Mouse (Mus musculus) neural tube, embryonic 11.5 days (tissue): ENCODE results near the gene Slc31a2. TPM values are rescaled to one million over a fixed set of nuclear protein-coding genes. Genes with fewer than 3 reads are reported as not detected.

Experiments used
- ATAC-seq: fragments of 200-750 bp; cut with Nextera tagmentation; 2 replicates; pipeline ENCODE4 v1.8.0; 2017; ENCODE audit warnings: moderate number of reproducible peaks, mild to moderate bottlenecking, moderate TSS enrichment, moderate library complexity; ENCODE audit not compliant: insufficient read depth, low FRiP score, low TSS enrichment
- DNase-seq: peaks from one replicate; pipeline ENCODE4 v3.0.0-alpha.2; 2015; ENCODE audit warnings: low spot score
- H3K27ac ChIP-seq: fragments of 300-500 bp; sonication (generic); 2 replicates; pipeline ENCODE4 v1.5.1; 2014; ENCODE audit warnings: low read depth, mild to moderate bottlenecking, low read length
- H3K27me3 ChIP-seq: fragments of 300-500 bp; sonication (generic); 2 replicates; pipeline ENCODE4 v1.6.1; 2014; ENCODE audit warnings: mild to moderate bottlenecking, low read length, mixed read lengths; ENCODE audit not compliant: control insufficient read depth, insufficient read depth
- H3K36me3 ChIP-seq: fragments of 300-500 bp; sonication (generic); 2 replicates; pipeline ENCODE4 v1.6.1; 2014; ENCODE audit warnings: mild to moderate bottlenecking, low read length, moderate library complexity, mixed read lengths; ENCODE audit not compliant: control insufficient read depth, insufficient read depth
- H3K4me1 ChIP-seq: fragments of 300-500 bp; sonication (generic); 2 replicates; pipeline ENCODE4 v1.6.1; 2014; ENCODE audit warnings: low read length, mixed read lengths; ENCODE audit not compliant: control insufficient read depth, insufficient read depth
- H3K4me2 ChIP-seq: fragments of 300-500 bp; sonication (generic); 2 replicates; pipeline ENCODE4 v1.6.1; 2014; ENCODE audit warnings: low read depth, mild to moderate bottlenecking, moderate library complexity
- H3K4me3 ChIP-seq: fragments of 300-500 bp; sonication (generic); 2 replicates; pipeline ENCODE4 v1.5.1; 2014; ENCODE audit warnings: low read depth, low read length
- H3K9ac ChIP-seq: fragments of 300-500 bp; sonication (generic); 2 replicates; pipeline ENCODE4 v1.6.1; 2014; ENCODE audit warnings: mild to moderate bottlenecking, low read length
- H3K9me3 ChIP-seq: fragments of 300-500 bp; sonication (generic); 2 replicates; pipeline ENCODE4 v1.6.1; 2016; ENCODE audit warnings: low read length; ENCODE audit not compliant: control insufficient read depth
- WGBS: fragments of 180-500 bp; shearing (Covaris S2); extraction: QIAGEN DNeasy Blood & Tissue Kit; methylation state at CpG from one replicate; pipeline ENCODE4 v1.1.7; 2014; 5-methylcytosine and 5-hydroxymethylcytosine counted together
- polyA plus RNA-seq: library from polyadenylated mRNA; unstranded; fragments of >200 nt; fragmentation: Nextera tagmentation; extraction: Ambion mirVana; gene quantifications from 2 replicates; pipeline ENCODE4 v1.2.1, GENCODE M21; 2014

Slc31a2 gene
- polyA plus RNA-seq, 1 experiment from 2014 or later = 17.2 TPM

DNA sequence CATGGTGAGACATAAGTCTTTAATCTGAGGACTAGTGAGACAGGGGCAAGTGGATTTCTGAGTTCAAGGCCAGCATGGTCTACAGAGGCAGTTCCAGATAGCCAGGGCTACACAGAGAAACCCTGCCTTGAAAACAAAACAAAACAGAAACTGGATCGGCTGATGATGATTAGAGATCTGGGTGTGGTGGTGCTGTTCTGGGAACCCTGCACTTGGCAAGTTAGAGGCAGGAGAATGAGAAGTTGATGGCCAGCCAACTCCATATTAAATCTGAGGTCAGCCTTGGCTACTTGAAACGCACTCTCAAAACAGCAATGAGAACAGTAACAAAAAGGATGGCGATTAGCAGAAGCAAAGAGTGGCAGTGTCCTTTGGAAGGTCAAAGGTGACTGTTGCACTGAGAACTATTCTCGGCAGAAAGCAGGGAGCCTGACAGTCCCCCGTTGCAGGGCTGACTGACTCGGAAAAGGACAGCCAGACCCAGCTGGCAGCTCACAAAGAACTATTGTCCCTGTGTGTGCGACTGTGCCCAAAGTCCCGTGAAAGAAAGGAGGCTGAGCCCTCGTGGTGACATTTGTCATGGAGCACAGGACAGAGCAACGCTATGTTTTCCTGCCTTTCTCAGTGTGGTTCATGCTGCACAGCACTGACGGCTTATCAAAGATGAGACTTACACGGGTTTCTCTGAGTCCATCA lies 12.6 kb downstream of the Slc31a2 start:
- Histone ChIP-seq H3K9ac (no peak overlapping the region; the same call in 1 of the 2 replicates), H3K9me3 (no peaks in the 10 kb centered on the region), H3K4me1 (0 out of 2 replicates have a peak, but pooled peaks cover 3% of the 10 kb centered on the region), H3K4me3 (no peak overlapping the region), H3K4me2 (no peak overlapping the region), H3K27ac (peak overlapping the region; percentile 64), H3K36me3 (no peaks in the 10 kb centered on the region), H3K27me3 (no peaks in the 10 kb centered on the region)
- 18% methylated on average over 12 of the region's 12 CpGs for WGBS
- ATAC-seq = peak; percentile 94
- peak; percentile 76 for DNase-seq

DNA sequence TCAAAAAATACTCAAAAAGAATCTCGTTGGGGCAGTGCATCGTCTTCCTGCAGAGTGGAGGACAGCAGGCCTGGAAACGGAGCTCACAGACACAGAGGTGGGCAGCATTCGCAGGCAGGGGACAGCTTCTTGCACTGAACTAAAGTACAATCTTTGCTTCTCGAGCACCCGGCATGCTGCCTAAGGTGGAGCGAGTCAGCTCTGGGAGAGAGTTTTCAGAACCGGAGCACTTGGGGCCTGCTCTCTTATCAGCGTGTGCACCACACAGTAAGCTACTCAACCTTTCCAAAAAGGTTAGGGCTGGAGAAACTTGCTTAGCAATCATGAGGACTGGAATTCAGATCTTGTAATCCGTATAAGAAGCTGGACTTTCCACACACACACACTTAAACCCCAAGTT lies 14.3 kb downstream of the Slc31a2 start:
- H3K27me3 ChIP-seq = no peaks in the 10 kb centered on the region
- WGBS = 87% methylated on average over 10 of the region's 10 CpGs
- ATAC-seq = no peak
- H3K4me1 ChIP-seq = 0 out of 2 replicates have a peak, but pooled peaks cover 3% of the 10 kb centered on the region
- H3K9ac ChIP-seq = no peak overlapping the region
- no peak overlapping the region for H3K4me3 ChIP-seq
- DNase-seq = no peak
- H3K27ac ChIP-seq = no peak overlapping the region
- H3K9me3 ChIP-seq = no peaks in the 10 kb centered on the region
- H3K4me2 ChIP-seq = no peak overlapping the region
- no peaks in the 10 kb centered on the region for H3K36me3 ChIP-seq

DNA sequence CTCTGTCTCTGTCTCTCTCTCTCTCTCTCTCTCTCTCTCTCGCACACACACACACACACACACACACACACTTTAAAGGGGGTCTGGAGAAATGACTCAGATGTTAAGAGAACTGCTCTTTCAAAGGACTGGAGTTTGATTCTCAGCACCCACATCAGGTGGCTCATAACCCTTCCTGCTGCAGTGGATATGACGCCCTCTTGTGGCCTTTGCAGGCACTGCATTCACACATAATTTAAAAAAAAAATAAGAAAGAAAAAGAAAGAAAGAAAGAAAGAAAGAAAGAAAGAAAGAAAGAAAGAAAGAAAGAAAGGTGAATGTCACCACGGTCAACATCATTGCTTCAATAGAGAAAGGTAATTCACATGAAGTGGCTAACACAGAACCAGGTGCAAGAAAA lies 14.9 kb downstream of the Slc31a2 start:
- Histone ChIP-seq H3K4me1 (0 out of 2 replicates have a peak, but pooled peaks cover 3% of the 10 kb centered on the region), H3K36me3 (no peaks in the 10 kb centered on the region)

DNA sequence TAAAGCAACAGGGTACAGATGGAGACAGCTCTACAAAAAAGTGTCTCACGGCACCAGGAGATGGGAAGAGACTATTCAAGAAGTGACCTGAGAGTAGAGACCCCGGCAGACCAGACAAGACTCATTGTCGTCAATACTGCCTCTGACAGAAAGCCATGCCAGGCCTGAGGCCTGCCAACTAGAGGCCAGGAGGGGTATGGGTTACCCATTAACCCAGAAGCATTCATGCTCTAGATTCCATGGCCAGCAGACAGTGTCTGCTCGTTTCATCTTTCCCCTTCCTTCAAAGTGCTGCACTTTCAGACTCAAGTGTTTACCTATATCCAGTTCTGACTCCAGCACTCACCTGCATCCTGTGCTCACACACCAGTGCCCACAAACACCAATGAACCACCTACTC lies 15.7 kb downstream of the Slc31a2 start:
- DNase-seq (no peak), ATAC-seq (no peak)
- Histone ChIP-seq H3K36me3 (no peaks in the 10 kb centered on the region), H3K4me3 (no peak overlapping the region), H3K27me3 (no peaks in the 10 kb centered on the region), H3K27ac (no peak overlapping the region), H3K4me2 (no peak overlapping the region), H3K4me1 (0 out of 2 replicates have a peak, but pooled peaks cover 3% of the 10 kb centered on the region), H3K9ac (no peak overlapping the region), H3K9me3 (no peaks in the 10 kb centered on the region)
- 50% methylated on average over 4 of the region's 4 CpGs for WGBS

More for the DNA sequence above, 14.9 kb downstream of the Slc31a2 start:
- Histone ChIP-seq H3K4me2 (no peak overlapping the region), H3K27ac (no peak overlapping the region), H3K27me3 (no peaks in the 10 kb centered on the region), H3K9me3 (no peaks in the 10 kb centered on the region), H3K9ac (no peak overlapping the region), H3K4me3 (no peak overlapping the region)
- DNase-seq = no peak
- ATAC-seq = no peak
- WGBS = 73% methylated on average over 3 of the region's 3 CpGs

- no peaks in the 10 kb centered on the region for H3K27me3 ChIP-seq
- no peaks in the 10 kb centered on the region for H3K36me3 ChIP-seq
- ATAC-seq = no peak
- H3K9ac ChIP-seq = no peak overlapping the region
- H3K4me2 ChIP-seq = no peak overlapping the region
- WGBS = 60% methylated on average over 5 of the region's 5 CpGs
- no peak overlapping the region for H3K4me3 ChIP-seq
- H3K4me1 ChIP-seq = no peaks in the 10 kb centered on the region
- no peak overlapping the region for H3K27ac ChIP-seq
- DNase-seq = no peak
- no peaks in the 10 kb centered on the region for H3K9me3 ChIP-seq
Measured at GRCm38 (mm10) chr4:62281319-62281718, 19.0 kb downstream of the Slc31a2 start.

DNA sequence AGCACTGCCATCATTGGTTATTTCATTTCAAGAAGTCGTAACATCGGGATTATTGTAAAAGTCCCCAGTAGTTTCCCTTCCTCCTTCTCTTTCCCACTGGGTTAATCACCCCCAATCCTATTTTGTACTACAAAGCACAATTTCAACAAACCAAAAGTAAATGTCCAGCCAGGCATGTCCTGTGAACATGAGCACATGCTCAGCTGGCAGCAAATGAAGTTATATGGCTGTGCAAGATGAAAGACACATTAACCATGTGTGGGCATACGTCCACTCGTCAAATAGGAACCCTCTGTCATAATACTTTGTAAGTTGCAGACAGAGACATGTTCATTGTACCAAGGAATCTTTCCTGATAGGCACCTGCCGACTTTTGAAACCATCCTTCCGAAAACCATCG lies 20.6 kb downstream of the Slc31a2 start:
- no peaks in the 10 kb centered on the region for H3K36me3 ChIP-seq
- H3K9ac ChIP-seq = no peak overlapping the region
- DNase-seq (no peak), ATAC-seq (no peak)
- WGBS = 87% methylated on average over 7 of the region's 7 CpGs
- peaks cover 4% of the 10 kb centered on the region; the same call in 1 of the 2 replicates for H3K4me1 ChIP-seq
- H3K4me2 ChIP-seq = no peak overlapping the region
- no peaks in the 10 kb centered on the region for H3K27me3 ChIP-seq
- no peak overlapping the region for H3K4me3 ChIP-seq
- no peaks in the 10 kb centered on the region for H3K9me3 ChIP-seq
- no peak overlapping the region for H3K27ac ChIP-seq

- ATAC-seq = no peak
- H3K4me2 ChIP-seq = peak overlapping the region; percentile 85
- H3K4me1 ChIP-seq = peaks cover 4% of the 10 kb centered on the region; the same call in 1 of the 2 replicates
- no peak for DNase-seq
- H3K27ac ChIP-seq = no peak overlapping the region
- no peak overlapping the region for H3K4me3 ChIP-seq
- no peak overlapping the region for H3K9ac ChIP-seq
- H3K27me3 ChIP-seq = no peaks in the 10 kb centered on the region
- H3K36me3 ChIP-seq = no peaks in the 10 kb centered on the region
- 81% methylated on average over 8 of the region's 8 CpGs for WGBS
- no peaks in the 10 kb centered on the region for H3K9me3 ChIP-seq
Measured at GRCm38 (mm10) chr4:62285576-62285975, 23.2 kb downstream of the Slc31a2 start.

DNA sequence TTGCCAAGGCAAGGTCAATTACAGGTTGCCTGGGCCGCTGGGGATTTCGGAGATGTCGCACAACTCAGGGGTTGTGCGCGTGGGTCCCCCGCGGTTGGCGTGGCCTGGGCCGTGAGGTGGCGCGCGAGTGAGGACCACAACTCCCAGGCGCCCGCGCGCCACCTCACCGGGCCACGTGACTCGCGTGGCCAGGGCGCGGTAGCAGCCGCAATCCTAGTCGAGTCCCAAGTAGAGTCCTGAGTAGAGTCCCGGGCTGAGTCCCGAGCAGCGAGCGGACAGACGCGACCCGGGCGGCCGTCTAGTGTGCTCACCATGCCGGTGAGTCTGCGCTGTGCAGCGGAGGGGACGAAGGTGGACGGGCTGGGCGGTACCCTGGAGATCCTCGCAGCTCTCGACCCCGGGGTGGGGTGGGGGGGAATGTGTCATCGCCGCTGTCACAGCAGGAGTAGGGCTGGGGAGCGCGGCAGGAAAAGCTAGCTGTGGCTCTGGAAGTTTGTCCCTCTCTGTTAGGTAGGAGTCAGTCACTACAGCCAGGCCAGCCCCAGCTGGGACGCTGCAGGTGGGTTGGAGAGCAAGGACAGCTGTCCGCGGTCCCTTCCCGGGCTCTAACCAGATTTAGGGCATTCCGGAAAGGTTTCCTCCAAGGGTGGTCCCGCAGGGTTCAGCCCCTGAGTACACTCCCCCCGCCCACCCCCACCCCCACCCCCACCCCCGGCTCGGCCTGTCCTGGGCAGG lies 24.1 kb downstream of the Slc31a2 start:
- Histone ChIP-seq H3K4me1 (peaks cover 4% of the 10 kb centered on the region; the same call in 1 of the 2 replicates), H3K36me3 (no peaks in the 10 kb centered on the region), H3K27ac (peak overlapping the region; percentile 53; the same call in 1 of the 2 replicates), H3K9me3 (no peaks in the 10 kb centered on the region), H3K4me3 (peak overlapping the region; percentile 78), H3K9ac (peak overlapping the region; percentile 71), H3K4me2 (peak overlapping the region; percentile 85), H3K27me3 (no peaks in the 10 kb centered on the region)
- WGBS = under 1% methylated on average over 54 of the region's 55 CpGs
- DNase-seq (peak; percentile 88), ATAC-seq (peak; percentile 93)
